Mouse (Mus musculus) small intestine, adult 2 months (tissue): ENCODE measurements at regions not wholly inside any gene's neighbourhood (a gene's known extent, or its start where the extent isn't known, plus 50 kb on each side); places are given as distances from the start of the nearest gene placed in this dataset.

Source experiments
- H3K27ac ChIP-seq: fragments of 200-500 bp; 2 replicates; pipeline ENCODE4 v1.5.1; 2012; ENCODE audit warnings: low read depth, low read length, control low read depth, inconsistent platforms; ENCODE audit not compliant: insufficient read depth
- H3K27me3 ChIP-seq: fragments of 200-500 bp; 2 replicates; pipeline ENCODE4 v1.6.1; 2012; ENCODE audit warnings: mild to moderate bottlenecking, moderate library complexity, low read length, inconsistent platforms; ENCODE audit not compliant: control insufficient read depth, insufficient read depth
- H3K36me3 ChIP-seq: fragments of 200-500 bp; 2 replicates; pipeline ENCODE4 v1.6.1; 2012; ENCODE audit warnings: mild to moderate bottlenecking, low read length, control low read depth, inconsistent platforms; ENCODE audit not compliant: control insufficient read depth, insufficient read depth
- H3K4me1 ChIP-seq: fragments of 200-500 bp; 2 replicates; pipeline ENCODE4 v1.6.1; 2012; ENCODE audit warnings: low read length, inconsistent platforms, mixed read lengths; ENCODE audit not compliant: control insufficient read depth, insufficient read depth, insufficient read length
- H3K4me3 ChIP-seq: fragments of 200-500 bp; 2 replicates; pipeline ENCODE4 v1.5.1; 2012; ENCODE audit warnings: low read depth, mild to moderate bottlenecking, control low read depth, inconsistent platforms, low read length, moderate library complexity
- CTCF ChIP-seq: fragments of 200-500 bp; IDR thresholded peaks from 2 replicates; pipeline ENCODE4 v1.5.1; 2012; ENCODE audit warnings: low read depth, mild to moderate bottlenecking, control low read depth, inconsistent platforms, low read length, moderate library complexity, mixed read lengths; ENCODE audit not compliant: insufficient replicate concordance, insufficient read length; ENCODE audit errors: extremely low read depth
- POLR2A ChIP-seq: fragments of 200-500 bp; IDR thresholded peaks from 2 replicates; pipeline ENCODE4 v1.6.1; 2012; ENCODE audit warnings: low read depth, mild to moderate bottlenecking, control low read depth, inconsistent platforms, low read length, moderate library complexity
- WGBS: fragments of 180-500 bp; shearing (Covaris S2); methylation state at CpG from one replicate; pipeline ENCODE4 v1.1.7; 2018; 5-methylcytosine and 5-hydroxymethylcytosine counted together

- no peaks in the 10 kb centered on the region for H3K36me3 ChIP-seq
- 72% methylated on average over 4 of the region's 4 CpGs for WGBS
- H3K4me1 ChIP-seq, result no peaks in the 10 kb centered on the region
- no peak overlapping the region for H3K4me3 ChIP-seq
- no peak overlapping the region for H3K27ac ChIP-seq
- no peaks in the 10 kb centered on the region for H3K27me3 ChIP-seq
- TF ChIP-seq CTCF (no peak), POLR2A (no peak)
Measured at GRCm38 (mm10) chr17:67458851-67459421, 104.7 kb upstream of the Ptprm start.

DNA sequence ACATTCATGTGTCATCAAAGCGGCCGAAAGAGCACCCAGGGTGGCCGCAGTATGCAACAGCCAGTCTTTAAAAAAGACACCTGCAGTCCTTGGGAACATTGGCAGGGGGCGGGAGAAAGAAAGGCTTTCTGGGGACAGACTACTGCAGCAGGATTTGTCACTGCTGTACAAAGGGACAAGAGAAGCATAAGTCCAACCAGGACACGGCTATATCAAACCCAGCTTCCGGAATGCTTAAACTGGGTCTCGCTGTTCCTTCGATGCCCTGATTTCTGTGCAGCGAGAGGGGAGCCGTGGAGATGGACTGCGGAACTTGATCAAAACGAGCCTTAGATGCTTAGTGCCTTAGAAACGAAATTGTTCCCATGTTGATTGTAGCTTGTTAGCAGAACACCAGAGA lies 97.7 kb upstream of the Ptprm start:
- Histone ChIP-seq H3K4me3 (no peak overlapping the region), H3K4me1 (peaks cover 2% of the 10 kb centered on the region; the same call in 1 of the 2 replicates), H3K27me3 (no peaks in the 10 kb centered on the region), H3K36me3 (no peaks in the 10 kb centered on the region), H3K27ac (no peak overlapping the region)
- TF ChIP-seq POLR2A (no peak), CTCF (no peak)
- 86% methylated on average over 13 of the region's 13 CpGs for WGBS

DNA sequence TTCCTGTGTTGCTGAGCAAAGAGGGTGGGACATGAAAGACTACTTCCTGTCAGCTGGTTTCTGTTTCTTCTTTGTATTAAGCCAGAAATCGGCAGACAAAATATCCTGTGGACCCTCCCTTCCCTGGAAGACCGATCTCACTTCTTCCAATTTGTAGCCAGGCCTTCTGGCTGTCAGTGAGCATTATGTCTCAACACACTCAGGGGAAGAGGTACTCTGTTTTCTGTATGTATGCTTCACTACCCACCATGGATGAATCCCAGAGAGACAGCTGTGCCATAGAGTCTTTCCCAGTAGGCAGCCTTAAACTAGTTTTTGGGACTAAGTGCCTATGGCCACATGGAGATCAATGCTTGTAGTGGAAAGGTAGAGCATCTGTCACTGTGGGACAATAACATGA lies 96.8 kb upstream of the Ptprm start:
- Histone ChIP-seq H3K4me1 (peaks cover 2% of the 10 kb centered on the region; the same call in 1 of the 2 replicates), H3K27ac (no peak overlapping the region), H3K4me3 (no peak overlapping the region), H3K27me3 (no peaks in the 10 kb centered on the region), H3K36me3 (no peaks in the 10 kb centered on the region)
- 53% methylated on average over 2 of the region's 2 CpGs for WGBS
- TF ChIP-seq CTCF (no peak), POLR2A (no peak)

- H3K4me3 ChIP-seq, result no peak overlapping the region
- H3K4me1 ChIP-seq, result peaks cover 2% of the 10 kb centered on the region; the same call in 1 of the 2 replicates
- TF ChIP-seq CTCF (no peak), POLR2A (no peak)
- WGBS, result 82% methylated on average over 5 of the region's 5 CpGs
- H3K27ac ChIP-seq, result no peak overlapping the region
- H3K36me3 ChIP-seq, result no peaks in the 10 kb centered on the region
- H3K27me3 ChIP-seq, result no peaks in the 10 kb centered on the region
Measured at GRCm38 (mm10) chr17:67450021-67450420, 95.8 kb upstream of the Ptprm start.

DNA sequence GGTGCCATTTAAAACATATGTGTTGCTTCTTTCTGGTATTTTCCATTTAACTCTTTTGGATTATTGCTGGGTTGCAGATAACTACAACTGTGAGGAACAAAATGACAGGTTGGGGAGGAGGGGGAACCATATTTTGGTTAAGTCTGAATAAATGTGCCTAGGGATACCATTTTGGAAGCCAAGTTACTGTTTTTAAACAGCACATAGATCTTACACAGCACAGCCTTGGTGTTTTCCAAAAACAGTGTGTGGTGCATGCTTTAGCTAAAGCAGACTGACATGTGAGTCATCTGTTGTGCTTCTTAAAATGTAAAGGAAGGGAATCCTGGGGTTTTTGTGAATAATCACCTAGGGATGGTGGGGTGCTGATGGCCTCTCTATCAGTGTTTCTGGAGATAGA lies 91.7 kb upstream of the Ptprm start:
- H3K27me3 ChIP-seq, result no peaks in the 10 kb centered on the region
- H3K4me3 ChIP-seq, result no peak overlapping the region
- H3K36me3 ChIP-seq, result no peaks in the 10 kb centered on the region
- TF ChIP-seq CTCF (no peak), POLR2A (no peak)
- peaks cover 2% of the 10 kb centered on the region; the same call in 1 of the 2 replicates for H3K4me1 ChIP-seq
- no peak overlapping the region for H3K27ac ChIP-seq

DNA sequence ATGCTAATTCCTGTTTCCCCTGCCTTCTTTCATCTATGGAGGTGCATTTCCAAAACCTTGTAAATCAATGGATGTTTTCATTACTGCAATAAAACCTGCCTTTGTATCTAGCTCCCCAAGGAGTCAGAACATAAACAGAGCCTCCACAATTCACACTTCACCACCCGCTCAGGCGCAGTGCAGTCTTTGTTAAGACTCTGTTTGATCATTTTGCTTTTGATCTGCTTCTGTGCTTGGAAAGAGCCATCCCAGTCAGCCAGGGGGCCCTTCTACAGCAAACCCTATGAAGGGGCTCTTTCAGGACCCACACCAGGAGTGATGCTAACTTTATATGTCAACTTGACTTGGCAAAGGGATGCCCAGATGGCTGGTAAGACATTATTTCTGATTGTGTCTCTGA lies 86.7 kb upstream of the Ptprm start:
- WGBS, result 88% methylated on average over 2 of the region's 2 CpGs
- Histone ChIP-seq H3K27me3 (no peaks in the 10 kb centered on the region), H3K4me1 (no peaks in the 10 kb centered on the region), H3K36me3 (no peaks in the 10 kb centered on the region), H3K4me3 (no peak overlapping the region), H3K27ac (no peak overlapping the region)
- no peak for TF ChIP-seq CTCF

GRCm38 (mm10) chr17:67419956-67420711 lies 65.9 kb upstream of the Ptprm start:
- Histone ChIP-seq H3K27ac (no peak overlapping the region), H3K27me3 (no peaks in the 10 kb centered on the region), H3K4me3 (no peak overlapping the region), H3K36me3 (no peaks in the 10 kb centered on the region), H3K4me1 (no peaks in the 10 kb centered on the region)
- WGBS, result 56% methylated on average over 4 of the region's 4 CpGs
- no peak for TF ChIP-seq POLR2A
- no peak for TF ChIP-seq CTCF
